Mouse (Mus musculus) midbrain, embryonic 16.5 days (tissue): ENCODE measurements around the gene Cd55b. TPM values are rescaled to one million over a fixed set of nuclear protein-coding genes. Genes with fewer than 3 reads are reported as not detected.
"Not testable (repeated sequence)": the region's sequence is repeated elsewhere in the genome, so short reads cannot be mapped to it uniquely, and the experiment has no call there.

Experiments
- ATAC-seq: fragments of 200-750 bp; cut with Nextera tagmentation; 2 replicates; pipeline ENCODE4 v1.8.0; 2017; ENCODE audit warnings: moderate TSS enrichment
- H3K27ac ChIP-seq: fragments of 300-500 bp; sonication (generic); 2 replicates; pipeline ENCODE4 v1.5.1; 2014; ENCODE audit warnings: mild to moderate bottlenecking, low read length, mixed read lengths
- H3K27me3 ChIP-seq: fragments of 300-500 bp; sonication (generic); 2 replicates; pipeline ENCODE4 v1.6.1; 2014; ENCODE audit warnings: low read depth, low read length, mixed read lengths; ENCODE audit not compliant: control insufficient read depth, insufficient read depth
- H3K36me3 ChIP-seq: fragments of 300-500 bp; sonication (generic); 2 replicates; pipeline ENCODE4 v1.6.1; 2014; ENCODE audit warnings: mild to moderate bottlenecking, low read length, moderate library complexity, mixed read lengths; ENCODE audit not compliant: control insufficient read depth, insufficient read depth
- H3K4me1 ChIP-seq: fragments of 300-500 bp; sonication (generic); 2 replicates; pipeline ENCODE4 v1.6.1; 2014; ENCODE audit warnings: mild to moderate bottlenecking, low read length, mixed read lengths; ENCODE audit not compliant: control insufficient read depth, insufficient read depth
- H3K4me2 ChIP-seq: fragments of 300-500 bp; sonication (generic); 2 replicates; pipeline ENCODE4 v1.6.1; 2014; ENCODE audit warnings: mild to moderate bottlenecking, low read length, mixed read lengths
- H3K4me3 ChIP-seq: fragments of 300-500 bp; sonication (generic); 2 replicates; pipeline ENCODE4 v1.5.1; 2014; ENCODE audit warnings: low read depth, mild to moderate bottlenecking, low read length, moderate library complexity, mixed read lengths
- H3K9ac ChIP-seq: fragments of 300-500 bp; sonication (generic); 2 replicates; pipeline ENCODE4 v1.6.1; 2014; ENCODE audit warnings: low read depth, low read length, mixed read lengths
- H3K9me3 ChIP-seq: fragments of 300-500 bp; sonication (generic); replicated peaks from 2 replicates; pipeline ENCODE4 v1.6.1; 2014; ENCODE audit warnings: mild to moderate bottlenecking, low read length, mixed read lengths; ENCODE audit not compliant: control insufficient read depth, poor library complexity, severe bottlenecking
- WGBS: fragments of 180-500 bp; shearing (Covaris S2); extraction: QIAGEN DNeasy Blood & Tissue Kit; methylation state at CpG from one replicate; pipeline ENCODE4 v1.1.7; 2014; 5-methylcytosine and 5-hydroxymethylcytosine counted together
- polyA plus RNA-seq: library from polyadenylated mRNA; unstranded; fragments of >200 nt; fragmentation: Nextera tagmentation; extraction: Ambion mirVana; gene quantifications from 2 replicates; pipeline ENCODE4 v1.2.1, GENCODE M21; 2015

Cd55b gene
- polyA plus RNA-seq, 1 experiment from 2014 or later = not detected

DNA sequence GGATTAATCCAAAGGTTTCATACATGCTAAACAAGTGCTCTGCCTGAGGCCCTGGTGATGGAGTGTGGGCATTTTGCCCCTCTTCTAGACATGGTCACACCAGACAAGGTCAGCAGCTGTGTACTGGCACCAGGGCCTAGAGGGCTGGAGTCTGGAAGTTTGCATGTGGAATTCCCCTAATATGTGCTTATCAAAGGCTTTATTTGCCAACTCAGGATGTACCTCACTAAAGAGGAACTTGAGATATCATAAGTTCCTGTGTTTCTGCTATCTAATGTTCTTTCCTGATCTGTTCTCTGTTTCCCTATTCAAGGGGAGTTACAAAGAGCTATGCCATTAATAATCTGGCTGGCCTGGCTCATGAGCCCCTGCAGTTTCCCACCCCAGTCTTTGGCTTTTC, 5.9 kb upstream of the Cd55b start:
- H3K27ac ChIP-seq, H3K4me2 ChIP-seq, H3K4me3 ChIP-seq, H3K9ac ChIP-seq, H3K27me3 ChIP-seq, ATAC-seq, H3K4me1 ChIP-seq, H3K9me3 ChIP-seq, H3K36me3 ChIP-seq: not testable (repeated sequence)

DNA sequence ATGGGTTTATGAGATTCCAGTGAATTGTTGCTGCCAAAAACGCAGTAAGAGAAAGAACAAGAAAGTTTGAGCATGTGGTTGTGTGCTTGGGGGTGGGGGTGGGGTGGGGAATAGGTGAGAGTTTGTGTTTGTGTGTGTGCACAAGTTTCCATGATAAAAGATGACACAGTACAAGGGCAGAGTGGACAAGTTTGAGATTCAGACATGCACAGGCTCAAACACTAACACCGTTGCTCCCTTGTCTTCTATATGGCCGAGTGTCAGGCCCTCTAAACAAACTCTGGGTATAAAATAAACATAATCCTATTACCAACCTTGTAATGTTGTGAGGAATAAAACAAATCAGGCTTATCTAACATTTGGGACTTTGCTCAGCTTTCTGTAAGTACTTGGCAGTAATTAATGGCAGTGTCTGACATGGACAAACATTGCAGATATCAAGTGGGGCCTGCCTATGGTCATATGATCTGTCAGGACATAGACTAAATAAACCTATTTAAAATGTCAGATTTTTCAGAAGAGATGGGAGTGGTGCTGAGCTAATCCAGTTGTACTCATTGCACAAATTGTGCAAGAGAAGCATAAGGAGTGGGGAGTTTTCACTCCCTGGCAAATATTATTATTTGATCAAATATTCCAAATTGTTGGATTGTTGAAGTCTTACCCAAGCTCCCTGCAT, 4.5 kb upstream of the Cd55b start:
- H3K9ac ChIP-seq, H3K4me1 ChIP-seq, H3K4me2 ChIP-seq, ATAC-seq, H3K36me3 ChIP-seq, H3K9me3 ChIP-seq, H3K4me3 ChIP-seq, H3K27me3 ChIP-seq, H3K27ac ChIP-seq: not testable (repeated sequence)
- 75% methylated on average over 2 of the region's 3 CpGs for WGBS

DNA sequence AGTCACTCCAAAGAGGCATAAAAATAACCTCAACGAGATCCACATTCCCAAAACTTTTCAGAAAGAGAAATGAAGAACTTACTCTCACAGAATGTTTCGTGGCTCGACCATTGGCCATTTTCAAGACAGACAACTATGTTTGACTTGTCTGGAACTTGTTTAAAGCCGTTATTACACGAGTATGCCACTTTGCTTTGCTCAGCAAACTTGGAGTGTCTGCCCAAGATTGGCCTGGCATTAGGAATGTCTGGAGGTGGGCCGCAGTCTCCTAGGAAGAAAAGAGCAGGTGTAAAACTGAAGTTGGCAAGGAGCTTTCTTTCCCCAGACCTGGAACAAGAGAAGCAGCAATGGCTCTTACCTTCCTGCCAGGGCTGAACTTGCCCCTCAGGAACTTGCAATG, 776 bp downstream of the Cd55b start:
- H3K4me1 ChIP-seq, H3K9ac ChIP-seq, ATAC-seq, H3K27ac ChIP-seq, H3K4me3 ChIP-seq, H3K4me2 ChIP-seq, H3K36me3 ChIP-seq, H3K27me3 ChIP-seq, H3K9me3 ChIP-seq: not testable (repeated sequence)
- WGBS = no CpG with 5 or more reads among the region's 6 CpGs

DNA sequence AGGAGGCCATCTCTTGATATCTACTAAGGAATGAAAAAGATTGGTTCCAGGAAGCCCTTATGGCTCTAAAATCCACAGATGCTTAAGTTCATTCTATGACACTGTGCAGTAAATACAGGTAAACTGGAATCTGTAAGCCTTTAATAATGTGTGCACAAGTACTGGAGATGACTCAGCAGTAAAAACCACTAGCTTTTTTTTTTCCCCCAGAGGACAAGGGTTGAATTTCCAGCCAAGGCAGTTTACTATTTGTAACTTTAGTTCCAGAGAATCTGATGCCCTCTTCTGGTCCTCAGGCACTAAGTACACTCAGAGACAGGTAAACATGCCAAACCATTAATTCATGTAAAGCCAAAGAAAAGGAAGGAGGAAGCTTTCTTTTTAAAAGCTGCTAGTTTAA, 25.7 kb downstream of the Cd55b start:
- not testable (repeated sequence) for H3K9me3 ChIP-seq, H3K9ac ChIP-seq, H3K27me3 ChIP-seq, H3K36me3 ChIP-seq, H3K4me1 ChIP-seq, H3K4me2 ChIP-seq, H3K27ac ChIP-seq, H3K4me3 ChIP-seq, ATAC-seq

DNA sequence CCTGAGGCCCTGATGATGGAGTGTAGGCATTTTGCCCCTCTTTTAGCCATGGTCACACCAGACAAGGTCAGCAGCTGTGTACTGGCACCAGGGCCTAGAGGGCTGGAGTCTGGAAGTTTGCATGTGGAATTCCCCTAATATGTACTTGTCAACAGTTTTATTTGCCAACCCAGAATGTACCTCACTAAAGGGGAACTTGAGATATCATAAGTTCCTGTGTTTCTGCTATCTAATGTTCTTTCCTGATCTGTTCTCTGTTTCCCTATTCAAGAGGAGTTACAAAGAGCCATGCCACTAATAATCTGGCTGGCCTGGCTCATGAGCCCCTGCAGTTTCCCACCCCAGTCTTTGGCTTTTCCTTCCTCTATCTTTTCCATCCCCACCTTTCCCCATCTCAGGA, 35.5 kb downstream of the Cd55b start:
- H3K9me3 ChIP-seq, H3K4me1 ChIP-seq, H3K27ac ChIP-seq, H3K36me3 ChIP-seq, H3K9ac ChIP-seq, H3K4me3 ChIP-seq, H3K4me2 ChIP-seq, H3K27me3 ChIP-seq, ATAC-seq: not testable (repeated sequence)

DNA sequence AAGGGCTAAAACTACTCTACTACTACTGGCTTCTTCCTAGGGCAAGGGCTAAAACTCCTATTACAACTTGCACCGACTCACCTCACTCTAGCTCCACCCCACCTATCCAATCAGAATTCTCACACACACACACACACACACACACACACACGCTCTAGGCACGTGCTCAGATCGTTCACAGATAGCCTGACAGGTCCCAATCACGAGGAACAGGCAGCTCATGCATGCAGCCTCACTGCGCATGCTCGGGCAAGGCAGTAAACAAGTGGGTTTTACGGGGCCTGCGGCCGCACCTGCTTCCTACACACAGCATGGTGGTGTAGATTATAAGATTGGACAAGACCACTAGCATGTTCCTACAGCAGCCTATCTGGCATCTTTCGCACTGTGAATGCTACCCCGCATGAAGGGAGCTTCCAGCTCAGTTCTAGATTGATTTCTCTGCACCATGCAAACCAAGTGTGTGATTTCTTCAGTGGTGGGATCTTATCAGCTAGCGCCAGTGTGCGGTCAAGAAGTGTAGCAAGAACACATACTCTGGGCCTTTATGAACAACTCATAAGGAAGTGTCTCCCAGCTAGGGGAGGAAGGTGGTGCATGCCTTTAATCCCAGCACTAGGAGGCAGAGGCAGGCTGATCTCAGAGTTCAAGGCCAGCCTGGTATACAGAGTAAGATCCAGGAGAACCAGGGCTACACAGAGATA, 44.9 kb downstream of the Cd55b start:
- 94% methylated on average over 14 of the region's 14 CpGs for WGBS
- no peak overlapping the region for H3K9ac ChIP-seq
- H3K27ac ChIP-seq = no peak overlapping the region
- H3K27me3 ChIP-seq = no peaks in the 10 kb centered on the region
- H3K4me3 ChIP-seq = no peak overlapping the region
- no peaks in the 10 kb centered on the region for H3K36me3 ChIP-seq
- H3K4me1 ChIP-seq = no peaks in the 10 kb centered on the region
- H3K9me3 ChIP-seq = no peaks in the 10 kb centered on the region
- no peak overlapping the region for H3K4me2 ChIP-seq
- ATAC-seq = no peak

DNA sequence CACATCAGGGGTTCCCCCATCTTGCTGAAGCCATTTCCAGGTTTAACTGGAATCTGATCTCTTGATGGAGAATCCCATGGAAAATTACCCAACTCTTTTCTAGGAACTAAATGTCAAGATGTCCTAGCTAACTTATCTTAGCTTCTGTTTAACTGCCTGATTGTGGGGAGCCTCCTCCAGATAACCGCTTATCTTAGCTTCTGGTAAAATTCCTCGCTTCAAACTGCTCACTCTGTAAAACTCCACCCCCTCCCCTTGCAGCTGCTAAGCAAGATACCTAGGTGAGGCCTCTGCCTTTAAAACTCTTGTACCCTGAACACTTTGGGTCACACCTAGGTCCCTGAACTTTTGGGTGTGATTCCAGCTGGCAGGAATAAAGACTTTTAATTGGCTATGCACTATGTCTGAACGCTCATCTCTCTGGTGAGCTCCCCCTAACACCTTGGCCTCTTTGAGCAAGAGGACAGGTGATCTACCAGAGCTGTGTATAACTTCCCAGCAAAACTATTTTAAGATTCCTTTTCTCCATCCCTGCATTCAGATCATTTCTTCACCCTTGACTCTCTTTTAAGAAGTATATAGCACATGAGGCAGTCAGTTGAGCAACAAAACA, 48.5 kb downstream of the Cd55b start:
- 80% methylated on average over 3 of the region's 3 CpGs for WGBS
- Histone ChIP-seq H3K4me2 (no peak overlapping the region), H3K9ac (no peak overlapping the region)

DNA sequence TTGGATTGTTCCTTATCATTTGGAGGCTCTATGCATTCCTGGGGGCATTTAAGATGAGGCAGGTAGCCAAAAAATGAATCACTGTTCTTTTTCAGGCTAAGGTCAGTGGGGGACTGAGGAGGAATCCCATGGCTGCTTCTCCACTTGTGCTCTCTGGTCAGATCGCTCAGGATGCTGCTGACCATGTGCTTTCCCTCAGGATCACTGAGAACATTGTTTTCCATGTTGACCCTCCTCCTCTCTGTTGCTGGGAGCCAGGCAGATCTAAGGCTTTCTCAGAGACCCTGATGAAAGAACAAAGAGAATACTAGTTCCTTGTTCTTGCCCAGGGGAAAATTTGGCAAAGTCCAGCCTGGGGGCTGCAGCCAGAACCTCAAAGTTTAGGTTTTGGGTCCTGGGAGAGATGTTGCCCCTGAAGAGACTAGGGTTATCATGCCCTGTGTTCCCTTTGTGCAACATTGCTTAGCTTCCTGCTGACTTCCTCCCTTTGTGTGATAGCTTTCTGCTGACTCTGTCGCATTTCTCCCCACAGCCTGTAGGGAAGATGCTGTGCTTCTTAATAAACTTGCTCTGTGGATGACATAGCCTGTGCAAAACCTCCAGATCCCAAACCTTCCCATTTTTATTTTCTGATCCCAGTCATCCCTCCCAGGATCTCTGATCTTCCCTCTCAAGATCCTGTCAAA, 49.3 kb downstream of the Cd55b start:
- H3K4me1 ChIP-seq = no peaks in the 10 kb centered on the region
- H3K9ac ChIP-seq = no peak overlapping the region
- WGBS = 21% methylated on average over 2 of the region's 2 CpGs
- no peak for ATAC-seq
- H3K9me3 ChIP-seq = no peaks in the 10 kb centered on the region
- no peaks in the 10 kb centered on the region for H3K27me3 ChIP-seq
- no peaks in the 10 kb centered on the region for H3K36me3 ChIP-seq
- H3K27ac ChIP-seq = no peak overlapping the region
- H3K4me2 ChIP-seq = no peak overlapping the region
- H3K4me3 ChIP-seq = no peak overlapping the region

More for the DNA sequence above, 48.5 kb downstream of the Cd55b start:
- Histone ChIP-seq H3K9me3 (no peaks in the 10 kb centered on the region), H3K4me3 (no peak overlapping the region), H3K27ac (no peak overlapping the region), H3K27me3 (no peaks in the 10 kb centered on the region), H3K4me1 (no peaks in the 10 kb centered on the region), H3K36me3 (no peaks in the 10 kb centered on the region)
- no peak for ATAC-seq
